Mouse (Mus musculus) CD8-positive naive resting alpha-beta T cell, adult 57 days (primary cell): Measurements from ENCODE around the gene Gm20826. TPM values are rescaled to one million over a fixed set of nuclear protein-coding genes. Genes with fewer than 3 reads are reported as not detected.

Source experiments
- total RNA-seq: library from RNA; stranded (reverse); gene quantifications from one replicate; pipeline ENCODE4 v1.2.4, GENCODE M21; 2023

Gene Gm20826
- total RNA-seq, result 0.18 TPM

GRCm38 (mm10) chrY:7638389-7638788, at the start of gene Gm20826:
TSS of gene Gm20826 (minus strand) at chrY:7638489.

Other genes starting within 250 kb of the Gm20826 start
- not detected for gene Gm21788, start 233.5 kb downstream of the Gm20826 start, total RNA-seq
- gene Gm28576, start 84.5 kb upstream of the Gm20826 start, total RNA-seq, result not detected